Mouse (Mus musculus) myocyte (in vitro differentiated cells): ENCODE results near the gene Plekhm1.

Experiments used
- E2F4 ChIP-seq: IDR thresholded peaks from one replicate; pipeline ENCODE4 v1.6.1; 2011; ENCODE audit warnings: mild to moderate bottlenecking, control low read depth, moderate library complexity; ENCODE audit not compliant: insufficient read depth
- MYOD1 ChIP-seq, 3 experiments: IDR thresholded peaks; one replicate each; pipeline ENCODE4 v1.6.1; 2011; ENCODE audit warnings: control low read depth in 2 of 3, low read depth in 2 of 3, mild to moderate bottlenecking in 2 of 3, moderate library complexity in 1 of 3; ENCODE audit not compliant: insufficient read length in 2 of 3, control insufficient read depth in 1 of 3
- MYOG ChIP-seq, 3 experiments: IDR thresholded peaks; one replicate each; pipeline ENCODE4 v1.6.1; 2011; ENCODE audit warnings: control low read depth in 2 of 3, low read depth in 2 of 3, mild to moderate bottlenecking in 2 of 3; ENCODE audit not compliant: insufficient read length in 2 of 3, control insufficient read depth in 1 of 3, insufficient read depth in 1 of 3
- POLR2A ChIP-seq: IDR thresholded peaks from one replicate; pipeline ENCODE4 v1.6.1; 2011; ENCODE audit warnings: low read depth, mild to moderate bottlenecking, control low read depth, moderate library complexity; ENCODE audit not compliant: insufficient read length
- POLR2AphosphoS2 ChIP-seq: IDR thresholded peaks from one replicate; pipeline ENCODE4 v1.6.1; 2011; ENCODE audit warnings: low read depth, control low read depth; ENCODE audit not compliant: insufficient read length
- USF1 ChIP-seq: IDR thresholded peaks from one replicate; pipeline ENCODE4 v1.6.1; 2011; ENCODE audit warnings: low read depth, mild to moderate bottlenecking, control low read depth, moderate library complexity

GRCm38 (mm10) chr11:103358316-103358715 lies 54.2 kb downstream of the Plekhm1 start:
- TF ChIP-seq MYOG (IDR thresholded peaks at IDR 0.05; ENCODE audit: control insufficient read depth in 1 of 3, insufficient read depth in 1 of 3, insufficient read length in 2 of 3, low read depth in 2 of 3) (no peak), E2F4 (no peak), POLR2A (no peak), USF1 (no peak), POLR2AphosphoS2 (no peak), MYOD1 (IDR thresholded peaks at IDR 0.05; ENCODE audit: control insufficient read depth in 1 of 3, insufficient read length in 2 of 3, low read depth in 2 of 3) (no peak)
